In genomic region chr15:54677660-54678059, GRCm38 (mm10) we compare ENCODE assay signal across 9 mouse cellular contexts.
A peak's percentile ranks its signal among the peaks of the same experiment; 100 is the strongest.
DNase-seq lines count a peak whose midpoint lies in the region; ATAC-seq and TF ChIP-seq lines count a peak whose summit lies in the region.
"Had no signal": no experiment of that assay in that cellular context is flagged by ENCODE, and none has a peak within 500 bp of the region (broad histone marks: within the 10 kb centered on the region; RNA-seq: fewer than 3 reads in every experiment).

No protein-coding gene starts in this region.

- 75% methylated on average over 8 of the region's 8 CpGs for WGBS in forebrain, embryonic 15.5 days

- H3K9ac ChIP-seq in forebrain, embryonic 15.5 days (replicated peaks), result no peak overlapping the region

- no peak overlapping the region for H3K4me3 ChIP-seq in testis, adult 2 months (ENCODE audit: control insufficient read depth, low read depth, low read length)
- no peak overlapping the region for H3K4me3 ChIP-seq in forebrain, embryonic 15.5 days
- H3K4me3 ChIP-seq: erythroblast, embryonic 14.5 days had no signal

- H3K27ac ChIP-seq in testis, adult 2 months (ENCODE audit: control insufficient read depth, insufficient read depth, low read depth, low read length), result no peak overlapping the region
- no peak overlapping the region for H3K27ac ChIP-seq in forebrain, embryonic 15.5 days (replicated peaks)

- H3K4me2 ChIP-seq in forebrain, embryonic 15.5 days (replicated peaks), result no peak overlapping the region

- no peaks in the 10 kb centered on the region for H3K9me3 ChIP-seq in forebrain, embryonic 15.5 days

- no peaks in the 10 kb centered on the region for H3K27me3 ChIP-seq in testis, adult 2 months (ENCODE audit: control insufficient read depth, insufficient read depth, low read length)
- no peaks in the 10 kb centered on the region for H3K27me3 ChIP-seq in forebrain, embryonic 15.5 days

- TF ChIP-seq CTCF in testis, adult 2 months (IDR thresholded peaks at IDR 0.05; ENCODE audit: control insufficient read depth, insufficient read depth, insufficient replicate concordance, low read depth, low read length), result peak; percentile 16; the same call in 1 of the 2 replicates

- DNase-seq in cerebellum, postnatal 14 days, result peak; percentile 28 to 38
- DNase-seq in cerebellum, adult 9-10 months, result no peak
- no peak for DNase-seq in testis, postnatal 14 days (ENCODE audit: low spot score)
- peak; percentile 22 to 36 for DNase-seq in kidney, postnatal 25 days
- DNase-seq in retina, adult 2 months (ENCODE audit: low read depth, low spot score), result peak; percentile 2
- DNase-seq in T-cell, adult 2 months (ENCODE audit: low spot score), result no peak

- no peaks in the 10 kb centered on the region for H3K4me1 ChIP-seq in testis, adult 2 months (ENCODE audit: control insufficient read depth, insufficient read depth, low read length)
- no peaks in the 10 kb centered on the region for H3K4me1 ChIP-seq in forebrain, embryonic 15.5 days

- ATAC-seq in forebrain, embryonic 15.5 days (replicated peaks), result no peak

- H3K36me3 ChIP-seq in testis, adult 2 months (ENCODE audit: control insufficient read depth, insufficient read depth, low read length), result no peaks in the 10 kb centered on the region
- no peaks in the 10 kb centered on the region for H3K36me3 ChIP-seq in forebrain, embryonic 15.5 days

- no peak for TF ChIP-seq POLR2A in testis, adult 2 months (IDR thresholded peaks at IDR 0.05; ENCODE audit: control insufficient read depth, low read depth, low read length)

Comparison
In these comparisons a context has a peak if more than half of its experiments do, and no peak if none do; other contexts are left out.
1. DNase-seq: peak in cerebellum, postnatal 14 days (2 of 2), kidney, postnatal 25 days (2 of 2) and retina, adult 2 months (single experiment); none in cerebellum, adult 9-10 months (single experiment), testis, postnatal 14 days (single experiment) and T-cell, adult 2 months (single experiment).